Mouse (Mus musculus) lung, postnatal 0 days (tissue): ENCODE data around the gene Pde4c. TPM values are rescaled to one million over a fixed set of nuclear protein-coding genes. Genes with fewer than 3 reads are reported as not detected.

ENCODE experiments used
- ATAC-seq: fragments of 200-750 bp; cut with Nextera tagmentation; 2 replicates; pipeline ENCODE4 v1.8.0; 2017; ENCODE audit warnings: moderate library complexity
- DNase-seq: peaks from one replicate; pipeline ENCODE4 v3.0.0-alpha.2; 2016; ENCODE audit warnings: low spot score
- H3K27ac ChIP-seq: fragments of 300-500 bp; sonication (generic); 2 replicates; pipeline ENCODE4 v1.5.1; 2014; ENCODE audit warnings: antibody characterized with exemption, mild to moderate bottlenecking, low read length, mixed read lengths
- H3K27me3 ChIP-seq: fragments of 300-500 bp; sonication (generic); replicated peaks from 2 replicates; pipeline ENCODE4 v1.6.1; 2014; ENCODE audit warnings: low read length, mixed read lengths; ENCODE audit not compliant: insufficient read depth
- H3K36me3 ChIP-seq: fragments of 300-500 bp; sonication (generic); 2 replicates; pipeline ENCODE4 v1.6.1; 2014; ENCODE audit warnings: low read length, mixed read lengths; ENCODE audit not compliant: insufficient read depth
- H3K4me1 ChIP-seq: fragments of 300-500 bp; sonication (generic); 2 replicates; pipeline ENCODE4 v1.6.1; 2014; ENCODE audit warnings: antibody characterized with exemption, low read depth, low read length, mixed read lengths; ENCODE audit not compliant: insufficient read depth
- H3K4me2 ChIP-seq: fragments of 300-500 bp; sonication (generic); replicated peaks from 2 replicates; pipeline ENCODE4 v1.6.1; 2014; ENCODE audit warnings: low read depth, mild to moderate bottlenecking, low read length, moderate library complexity, mixed read lengths
- H3K4me3 ChIP-seq: fragments of 300-500 bp; sonication (generic); 2 replicates; pipeline ENCODE4 v1.5.1; 2014; ENCODE audit warnings: low read depth, low read length
- H3K9ac ChIP-seq: fragments of 300-500 bp; sonication (generic); replicated peaks from 2 replicates; pipeline ENCODE4 v1.6.1; 2014; ENCODE audit warnings: low read depth, mild to moderate bottlenecking
- H3K9me3 ChIP-seq: fragments of 300-500 bp; sonication (generic); 2 replicates; pipeline ENCODE4 v1.6.1; 2016; ENCODE audit warnings: low read length, mixed read lengths
- CTCF ChIP-seq: IDR thresholded peaks from 2 replicates; pipeline ENCODE4 v1.5.1; 2016; ENCODE audit warnings: antibody characterized with exemption, mild to moderate bottlenecking
- EP300 ChIP-seq: IDR thresholded peaks from 2 replicates; pipeline ENCODE4 v1.6.1; 2016; ENCODE audit warnings: antibody characterized with exemption, mild to moderate bottlenecking, control low read depth
- WGBS: fragments of 180-500 bp; shearing (Covaris S2); extraction: QIAGEN DNeasy Blood & Tissue Kit; methylation state at CpG from one replicate; pipeline ENCODE4 v1.1.7; 2014; 5-methylcytosine and 5-hydroxymethylcytosine counted together
- polyA plus RNA-seq: library from polyadenylated mRNA; unstranded; fragments of >200 nt; fragmentation: Nextera tagmentation; extraction: Ambion mirVana; gene quantifications from 2 replicates; pipeline ENCODE4 v1.2.1, GENCODE M21; 2015

The Pde4c gene
- polyA plus RNA-seq, 1 experiment from 2014 or later, result 2.0 TPM

- no peaks in the 10 kb centered on the region for H3K27me3 ChIP-seq
- 0 out of 2 replicates have a peak, but pooled peaks cover 7% of the 10 kb centered on the region for H3K36me3 ChIP-seq
- peak; percentile 78 for DNase-seq
- H3K9ac ChIP-seq, result no peak overlapping the region
- ATAC-seq, result peak; percentile 2; the same call in 1 of the 2 replicates
- H3K27ac ChIP-seq, result 0 out of 2 replicates have a peak overlapping the region, but pooled peaks have one; percentile 52
- H3K4me2 ChIP-seq, result no peak overlapping the region
- TF ChIP-seq EP300 (no peak), CTCF (no peak)
- 72% methylated on average over 3 of the region's 3 CpGs for WGBS
- no peaks in the 10 kb centered on the region for H3K9me3 ChIP-seq
- H3K4me1 ChIP-seq, result peaks cover 7% of the 10 kb centered on the region; the same call in 1 of the 2 replicates
- no peak overlapping the region for H3K4me3 ChIP-seq
These were observed 20.7 kb upstream of the Pde4c start for GRCm38 (mm10) chr8:70702842-70703182.

- H3K36me3 ChIP-seq, result 0 out of 2 replicates have a peak, but pooled peaks cover 7% of the 10 kb centered on the region
- no peak for TF ChIP-seq CTCF
- TF ChIP-seq EP300, result no peak
- no peaks in the 10 kb centered on the region for H3K9me3 ChIP-seq
- ATAC-seq, result no peak
- peaks cover 5% of the 10 kb centered on the region; the same call in 1 of the 2 replicates for H3K4me1 ChIP-seq
- H3K9ac ChIP-seq, result no peak within 1 kb of the TSS
- peak within 1 kb of the TSS; percentile 52 for H3K27ac ChIP-seq
- no peak for DNase-seq
- H3K4me3 ChIP-seq, result no peak within 1 kb of the TSS
- 0 out of 2 replicates have a peak within 1 kb of the TSS, but pooled peaks have one; percentile 2 for H3K4me2 ChIP-seq
- WGBS, result 91% methylated on average over 3 of the region's 3 CpGs
- H3K27me3 ChIP-seq, result no peaks in the 10 kb centered on the region
These were observed 20.2 kb upstream of the Pde4c start, which contains the start of gene Iqcn for GRCm38 (mm10) chr8:70703287-70703686. Gene Iqcn (plus strand): TSS chr8:70703457.

- WGBS, result 84% methylated on average over 14 of the region's 14 CpGs
- no peak overlapping the region for H3K27ac ChIP-seq
- H3K36me3 ChIP-seq, result no peaks in the 10 kb centered on the region
- H3K4me3 ChIP-seq, result no peak overlapping the region
- no peak for ATAC-seq
- DNase-seq, result no peak
- no peaks in the 10 kb centered on the region for H3K9me3 ChIP-seq
- H3K27me3 ChIP-seq, result no peaks in the 10 kb centered on the region
- no peak overlapping the region for H3K9ac ChIP-seq
- TF ChIP-seq EP300 (no peak), CTCF (no peak)
- no peaks in the 10 kb centered on the region for H3K4me1 ChIP-seq
- H3K4me2 ChIP-seq, result no peak overlapping the region
These were observed 15.2 kb upstream of the Pde4c start for GRCm38 (mm10) chr8:70708281-70708680.

GRCm38 (mm10) chr8:70709794-70710193, 13.7 kb upstream of the Pde4c start:
- Histone ChIP-seq H3K4me1 (no peaks in the 10 kb centered on the region), H3K27ac (no peak overlapping the region), H3K4me3 (no peak overlapping the region), H3K27me3 (no peaks in the 10 kb centered on the region), H3K9ac (no peak overlapping the region), H3K4me2 (no peak overlapping the region), H3K36me3 (no peaks in the 10 kb centered on the region), H3K9me3 (no peaks in the 10 kb centered on the region)
- no peak for ATAC-seq
- 88% methylated on average over 9 of the region's 9 CpGs for WGBS
- TF ChIP-seq EP300, result no peak
- no peak for TF ChIP-seq CTCF
- no peak for DNase-seq

GRCm38 (mm10) chr8:70710296-70710695, 13.2 kb upstream of the Pde4c start:
- TF ChIP-seq CTCF (no peak), EP300 (no peak)
- H3K27ac ChIP-seq, result no peak overlapping the region
- 100% methylated on average over 1 of the region's 1 CpGs for WGBS
- H3K36me3 ChIP-seq, result no peaks in the 10 kb centered on the region
- H3K27me3 ChIP-seq, result no peaks in the 10 kb centered on the region
- ATAC-seq (no peak), DNase-seq (no peak)
- no peak overlapping the region for H3K9ac ChIP-seq
- H3K9me3 ChIP-seq, result no peaks in the 10 kb centered on the region
- no peak overlapping the region for H3K4me3 ChIP-seq
- no peaks in the 10 kb centered on the region for H3K4me1 ChIP-seq
- H3K4me2 ChIP-seq, result no peak overlapping the region

GRCm38 (mm10) chr8:70711041-70711440, 12.5 kb upstream of the Pde4c start:
- H3K27me3 ChIP-seq, result no peaks in the 10 kb centered on the region
- no peak overlapping the region for H3K27ac ChIP-seq
- no peak overlapping the region for H3K4me2 ChIP-seq
- no peak overlapping the region for H3K4me3 ChIP-seq
- ATAC-seq (no peak), DNase-seq (no peak)
- no peaks in the 10 kb centered on the region for H3K9me3 ChIP-seq
- WGBS, result 75% methylated on average over 11 of the region's 11 CpGs
- H3K36me3 ChIP-seq, result no peaks in the 10 kb centered on the region
- no peak overlapping the region for H3K9ac ChIP-seq
- TF ChIP-seq CTCF, result no peak
- TF ChIP-seq EP300, result no peak
- H3K4me1 ChIP-seq, result no peaks in the 10 kb centered on the region

- Histone ChIP-seq H3K4me2 (no peak overlapping the region), H3K36me3 (no peaks in the 10 kb centered on the region), H3K9ac (no peak overlapping the region), H3K9me3 (no peaks in the 10 kb centered on the region), H3K4me3 (no peak overlapping the region), H3K27me3 (no peaks in the 10 kb centered on the region), H3K27ac (no peak overlapping the region), H3K4me1 (no peaks in the 10 kb centered on the region)
- WGBS, result 66% methylated on average over 7 of the region's 7 CpGs
- TF ChIP-seq CTCF, result no peak
- no peak for TF ChIP-seq EP300
- DNase-seq, result no peak
- ATAC-seq, result no peak
These were observed 9.5 kb upstream of the Pde4c start for GRCm38 (mm10) chr8:70713991-70714390.
